Mouse (Mus musculus) retina, adult 2 months (tissue): ENCODE results near the gene Fam186b.

Source experiments
- DNase-seq: peaks from one replicate; pipeline ENCODE4 v3.0.0-alpha.2; 2012; ENCODE audit warnings: low read depth, low spot score

Fam186b gene

GRCm38 (mm10) chr15:99320168-99320674 is 24.5 kb upstream of the Fam186b start:
- no peak for DNase-seq

GRCm38 (mm10) chr15:99319411-99319871 is 23.8 kb upstream of the Fam186b start:
- DNase-seq: no peak

- no peak for DNase-seq
Observed at GRCm38 (mm10) chr15:99318861-99319410, 23.2 kb upstream of the Fam186b start.

DNA sequence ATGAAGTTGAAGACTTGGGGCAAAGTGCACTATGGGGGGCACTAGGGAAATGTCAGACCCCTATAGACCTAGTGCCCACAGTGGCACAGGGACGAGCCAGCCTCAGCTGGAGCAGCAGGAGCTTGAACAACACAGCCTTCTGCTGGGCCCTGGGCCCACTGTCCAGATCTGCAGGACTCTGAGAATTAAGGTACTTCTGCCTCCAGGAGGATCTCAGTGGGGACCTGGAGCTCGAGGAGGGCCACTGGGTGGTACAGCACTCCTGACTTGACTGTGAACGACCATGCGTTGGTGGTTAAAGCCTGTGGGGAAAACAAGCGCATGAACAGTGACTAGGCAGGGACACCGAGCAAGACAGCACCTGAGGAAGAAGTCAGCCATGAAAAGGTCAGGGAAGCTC is 22.4 kb upstream of the Fam186b start:
- DNase-seq: no peak

GRCm38 (mm10) chr15:99317267-99317651 is 21.6 kb upstream of the Fam186b start:
- DNase-seq: no peak

DNA sequence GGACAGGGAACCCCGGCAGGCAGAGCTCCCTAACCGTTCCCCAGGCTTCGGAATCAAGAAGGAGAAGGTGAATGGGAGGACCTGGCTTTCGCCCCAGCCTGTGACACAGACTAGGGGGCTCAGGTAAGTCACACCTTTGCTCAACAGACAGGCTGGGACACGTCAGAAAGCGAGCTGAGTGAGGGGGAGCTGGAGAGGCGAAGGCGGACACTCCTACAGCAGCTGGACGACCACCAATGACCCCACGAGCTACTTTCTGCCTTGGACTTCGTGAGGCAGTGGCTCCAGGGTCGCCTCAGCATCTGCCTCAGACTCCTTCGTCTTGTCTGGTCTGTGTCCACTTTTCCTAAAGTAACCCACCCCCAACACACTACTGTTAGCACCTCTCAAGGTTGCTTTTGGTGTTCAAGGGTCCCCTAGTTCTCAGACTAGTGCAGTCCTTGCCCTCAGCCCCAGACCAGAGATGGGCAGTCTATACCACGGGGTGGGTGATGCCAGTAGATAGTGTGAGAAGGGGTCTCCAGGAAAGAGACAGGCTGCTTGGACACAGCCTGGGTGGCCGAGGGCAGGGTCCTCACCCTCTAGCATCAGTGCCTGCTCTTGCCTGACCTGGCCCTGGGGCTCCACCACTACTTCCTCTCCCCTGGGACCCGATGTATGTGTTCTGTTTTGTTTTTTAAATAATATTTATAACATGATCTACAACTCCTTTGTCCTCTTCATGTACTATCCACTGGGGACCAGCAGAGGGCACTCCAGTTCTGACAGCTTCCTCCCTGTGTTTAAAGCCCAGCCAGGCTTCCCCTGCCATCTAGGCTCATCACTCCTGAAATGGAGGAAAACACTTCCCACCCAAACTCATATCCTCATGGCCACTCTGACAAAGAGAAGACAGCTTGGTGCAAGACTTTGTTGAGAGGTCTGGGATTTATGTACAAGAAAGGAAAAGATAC is 20.9 kb upstream of the Fam186b start:
- DNase-seq: peak; percentile 53

GRCm38 (mm10) chr15:99314891-99315290 is 19.2 kb upstream of the Fam186b start:
- DNase-seq: no peak

DNA sequence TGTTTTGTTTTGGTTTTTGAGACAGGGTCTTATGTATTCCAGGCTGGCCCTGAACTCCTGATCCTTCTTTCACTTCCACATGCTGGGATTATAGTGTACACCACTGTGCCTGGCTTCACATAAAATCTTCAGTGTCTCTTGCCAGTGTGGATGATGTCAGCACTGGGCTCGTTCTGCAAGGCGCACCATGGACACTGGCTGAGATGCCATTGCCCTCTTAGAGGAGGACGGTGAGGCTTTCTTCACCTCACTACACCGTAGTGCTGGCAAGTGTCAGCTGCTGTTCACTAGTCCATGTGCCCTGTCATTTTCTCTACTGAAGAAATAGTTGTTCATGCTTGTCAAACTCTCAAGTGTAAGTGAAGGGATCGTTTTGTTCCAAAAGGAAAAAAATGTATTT is 14.9 kb upstream of the Fam186b start:
- DNase-seq: no peak

DNA sequence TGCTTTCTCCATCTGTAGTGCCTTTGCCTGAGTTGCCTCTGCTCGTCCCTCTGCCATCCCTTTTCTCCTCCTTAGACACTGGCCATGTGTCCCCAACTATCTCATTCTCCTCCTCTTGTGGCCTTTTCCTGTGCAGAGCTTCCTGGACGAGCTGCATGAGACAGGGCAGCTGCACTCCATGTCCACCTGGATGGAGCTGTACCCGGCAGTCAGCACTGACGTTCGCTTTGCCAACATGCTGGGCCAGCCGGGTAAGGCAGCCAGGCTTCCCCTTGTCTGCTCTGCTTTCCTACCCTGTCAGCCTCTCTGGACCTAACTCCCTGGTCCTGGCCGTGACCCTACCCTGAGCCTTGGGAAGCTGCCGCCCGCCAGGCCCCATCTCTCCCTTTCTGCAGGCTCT is 13.9 kb upstream of the Fam186b start:
- DNase-seq: no peak

DNA sequence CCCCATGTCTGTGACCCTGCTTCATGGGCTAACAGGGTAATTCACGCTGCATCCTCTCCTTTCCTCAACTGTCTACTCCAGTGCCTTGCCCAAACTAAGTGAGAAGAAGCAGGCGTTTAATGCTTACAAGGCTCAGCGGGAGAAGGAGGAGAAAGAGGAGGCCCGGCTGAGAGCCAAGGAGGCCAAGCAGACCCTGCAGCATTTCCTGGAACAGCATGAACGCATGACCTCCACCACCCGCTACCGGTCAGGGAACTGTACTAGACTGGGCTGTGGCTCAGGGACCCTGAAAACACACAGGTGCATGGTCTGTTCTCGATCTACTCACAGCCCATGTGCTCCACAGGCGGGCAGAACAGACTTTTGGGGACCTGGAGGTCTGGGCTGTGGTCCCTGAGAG is 11.8 kb upstream of the Fam186b start:
- DNase-seq: no peak

DNA sequence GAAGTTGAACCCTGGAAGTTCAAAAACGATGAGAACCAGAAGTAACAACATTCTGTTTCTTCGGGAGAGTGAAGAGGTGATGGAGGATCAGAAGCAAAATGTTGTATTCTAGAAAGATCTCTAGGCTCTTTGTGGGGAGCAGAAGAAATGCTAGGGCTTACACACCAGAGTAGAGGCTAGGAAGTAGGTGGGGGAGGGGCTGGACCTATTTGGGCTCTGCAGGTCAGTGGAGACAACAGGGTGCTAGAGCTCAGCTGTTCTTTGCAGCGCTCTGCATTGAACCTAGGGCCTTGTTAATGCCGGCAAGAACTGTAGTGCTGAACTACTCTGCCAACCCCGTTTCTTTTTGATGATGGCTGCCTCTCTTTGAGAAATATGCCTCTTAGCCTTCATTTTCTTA is 525 bp upstream of the Fam186b start:
- DNase-seq: no peak

DNA sequence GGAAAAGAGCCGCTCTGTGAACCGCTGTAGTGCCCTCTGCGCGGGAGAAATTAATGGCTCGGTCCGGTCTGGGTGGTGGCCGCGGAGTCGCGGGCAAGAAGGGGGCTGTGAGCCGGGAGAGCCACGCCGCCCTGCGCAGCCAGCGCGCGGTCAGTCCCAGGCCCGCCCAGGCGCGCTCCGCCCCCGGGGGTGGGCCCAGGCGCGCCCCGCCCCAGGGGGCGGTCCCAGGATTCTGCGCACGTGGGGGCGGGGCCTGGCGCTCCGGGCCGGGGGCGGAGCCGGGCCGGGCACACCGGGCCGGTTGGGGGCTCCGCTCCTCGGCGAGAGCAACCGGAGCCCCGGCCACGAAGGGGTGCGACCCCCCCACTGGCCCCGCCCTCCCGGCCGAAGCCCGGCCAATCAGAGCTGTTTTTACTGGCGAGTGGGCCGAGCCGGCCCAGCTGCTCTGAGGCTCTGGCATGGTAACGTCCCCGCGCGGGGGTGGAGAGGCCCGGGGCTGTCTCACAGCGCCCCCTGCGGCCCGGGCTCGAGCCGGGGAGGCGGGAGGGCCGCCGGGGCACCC is 794 bp downstream of the Fam186b start, which contains the start of gene Prpf40b:
Gene Prpf40b (plus strand): TSS at position 275 of the 562 bp plus-strand sequence.
- DNase-seq: peak; percentile 79

GRCm38 (mm10) chr15:99294287-99294686 is 1.4 kb downstream of the Fam186b start:
- DNase-seq: no peak

GRCm38 (mm10) chr15:99290586-99290985 is 5.1 kb downstream of the Fam186b start:
- no peak for DNase-seq

GRCm38 (mm10) chr15:99285189-99285535 is 10.5 kb downstream of the Fam186b start:
- no peak for DNase-seq

- peak; percentile 75 for DNase-seq
Observed at GRCm38 (mm10) chr15:99284527-99285188, 11.0 kb downstream of the Fam186b start.

GRCm38 (mm10) chr15:99283456-99283855 is 12.2 kb downstream of the Fam186b start:
- DNase-seq: no peak

- no peak for DNase-seq
Observed at GRCm38 (mm10) chr15:99278271-99278670, 17.4 kb downstream of the Fam186b start.

GRCm38 (mm10) chr15:99276095-99276494 is 19.6 kb downstream of the Fam186b start:
- DNase-seq: no peak

- peak; percentile 64 for DNase-seq
Observed at GRCm38 (mm10) chr15:99265679-99266078, 30.0 kb downstream of the Fam186b start.

DNA sequence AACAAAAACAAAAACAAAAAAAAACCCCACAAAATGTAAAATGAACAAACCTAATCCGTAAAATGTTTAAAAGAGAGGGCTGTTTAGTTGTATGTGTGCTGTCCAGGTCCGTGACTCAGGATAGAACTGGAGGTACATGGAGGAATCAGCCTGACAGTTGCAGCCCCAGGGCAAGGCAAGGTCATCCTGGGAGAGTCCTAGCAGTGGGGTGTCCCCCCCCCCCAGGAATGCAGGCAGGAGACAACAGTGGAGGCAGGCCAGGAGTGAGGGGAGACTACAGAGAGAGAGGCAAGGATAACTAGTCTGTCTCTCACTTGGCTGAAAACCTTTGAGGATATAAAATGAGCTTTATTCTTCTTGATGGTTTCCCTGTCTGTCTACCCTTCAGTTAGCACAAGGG is 31.3 kb downstream of the Fam186b start:
- no peak for DNase-seq

GRCm38 (mm10) chr15:99262702-99263101 is 33.0 kb downstream of the Fam186b start:
- no peak for DNase-seq
